Mouse (Mus musculus): ENCODE data around the gene Dedd. TPM values are rescaled to one million over a fixed set of nuclear protein-coding genes. Genes with fewer than 3 reads are reported as not detected.

Gene Dedd
- 46.2 and 48.4 TPM in 2 replicates for polyA plus RNA-seq (2016; fragmentation: Nextera tagmentation; extraction: Ambion mirVana)

GRCm38 (mm10) chr1:171328839-171329432, at the start of gene Dedd:
Dedd (plus strand) TSS chr1:171329145.
- no peaks in the 10 kb centered on the region for H3K9me3 ChIP-seq
- WGBS, result under 1% methylated on average over 48 of the region's 48 CpGs

DNA sequence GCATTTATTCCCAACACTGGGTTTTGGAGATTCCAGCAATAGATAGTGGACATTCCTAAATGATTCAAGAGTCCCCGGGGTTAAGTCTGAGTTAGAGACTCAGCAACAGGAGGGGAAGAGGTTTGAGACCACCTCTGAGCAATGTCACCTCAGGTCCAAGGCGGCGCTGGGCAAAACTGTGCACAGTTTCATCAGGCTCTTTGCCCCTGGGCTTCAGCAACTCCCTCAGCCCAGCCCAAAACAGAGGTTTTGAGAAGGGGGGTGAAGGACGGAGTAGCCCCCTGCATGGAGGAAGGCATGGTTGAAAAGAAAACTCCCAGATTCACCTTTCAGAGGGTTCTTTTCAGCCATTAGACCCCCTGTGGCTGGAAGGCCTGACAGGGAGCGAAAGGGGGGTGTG, 49.2 kb upstream of the Dedd start:
- WGBS, result 63% methylated on average over 5 of the region's 5 CpGs
- Histone ChIP-seq H3K36me3 (peaks cover 73% of the 10 kb centered on the region), H3K4me1 (replicated peaks) (peaks cover 24% of the 10 kb centered on the region), H3K9me3 (no peaks in the 10 kb centered on the region), H3K4me3 (peak overlapping the region; percentile 78), H3K27ac (no peak overlapping the region; the same call in 1 of the 2 replicates), H3K27me3 (ENCODE audit: insufficient read depth, poor library complexity, severe bottlenecking) (no peaks in the 10 kb centered on the region)
- no peak for DNase-seq (ENCODE audit: low spot score)

More at GRCm38 (mm10) chr1:171328839-171329432, at the start of gene Dedd:
- Histone ChIP-seq H3K4me1 (replicated peaks) (peaks cover 46% of the 10 kb centered on the region), H3K4me3 (peak within 1 kb of the TSS; percentile 92), H3K27me3 (ENCODE audit: insufficient read depth, poor library complexity, severe bottlenecking) (no peaks in the 10 kb centered on the region), H3K36me3 (peaks cover 16% of the 10 kb centered on the region), H3K27ac (peak within 1 kb of the TSS; percentile 100)
- peak; percentile 95 for DNase-seq (ENCODE audit: low spot score)

GRCm38 (mm10) chr1:171280250-171280915, 48.6 kb upstream of the Dedd start:
- peaks cover 28% of the 10 kb centered on the region for H3K4me1 ChIP-seq (replicated peaks)
- peak; percentile 5 for DNase-seq (ENCODE audit: low spot score)
- H3K9me3 ChIP-seq, result no peaks in the 10 kb centered on the region
- no peaks in the 10 kb centered on the region for H3K27me3 ChIP-seq (ENCODE audit: insufficient read depth, poor library complexity, severe bottlenecking)
- 2% methylated on average over 25 of the region's 25 CpGs for WGBS
- H3K4me3 ChIP-seq, result peak overlapping the region; percentile 78
- H3K27ac ChIP-seq, result peak overlapping the region; percentile 84
- peaks cover 73% of the 10 kb centered on the region for H3K36me3 ChIP-seq

GRCm38 (mm10) chr1:171280916-171281527, 47.9 kb upstream of the Dedd start, which contains the start of gene Ppox:
Ppox (minus strand) TSS chr1:171281186.
- Histone ChIP-seq H3K9me3 (no peaks in the 10 kb centered on the region), H3K27me3 (ENCODE audit: insufficient read depth, poor library complexity, severe bottlenecking) (no peaks in the 10 kb centered on the region), H3K4me1 (replicated peaks) (peaks cover 33% of the 10 kb centered on the region), H3K27ac (peak within 1 kb of the TSS; percentile 87), H3K4me3 (peak within 1 kb of the TSS; percentile 78), H3K36me3 (peaks cover 73% of the 10 kb centered on the region)
- WGBS, result under 1% methylated on average over 26 of the region's 26 CpGs
- DNase-seq (ENCODE audit: low spot score), result peak; percentile 92

DNA sequence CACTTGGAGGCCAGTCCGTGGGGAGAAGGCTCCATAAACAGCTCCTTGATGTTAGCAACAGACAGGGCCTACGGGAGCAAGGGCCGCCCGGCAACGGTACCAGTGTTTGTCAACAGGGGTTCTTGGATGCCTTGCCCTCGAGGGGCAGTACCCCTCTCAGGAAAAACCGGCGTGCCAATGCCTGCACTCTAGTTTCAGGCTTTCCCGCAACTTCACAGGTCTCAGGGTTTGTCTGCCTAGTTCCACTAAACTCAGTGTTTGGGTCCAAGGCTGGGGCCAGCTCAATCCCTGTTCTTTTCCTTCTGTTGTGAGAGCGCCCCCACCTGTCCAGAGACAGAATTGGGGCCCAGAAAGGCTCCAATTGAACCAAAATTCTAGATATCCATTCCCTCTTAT, 47.4 kb upstream of the Dedd start:
- WGBS, result 0% methylated on average over 10 of the region's 10 CpGs
- H3K4me3 ChIP-seq, result peak overlapping the region; percentile 78
- H3K27ac ChIP-seq, result peak overlapping the region; percentile 87
- no peaks in the 10 kb centered on the region for H3K27me3 ChIP-seq (ENCODE audit: insufficient read depth, poor library complexity, severe bottlenecking)
- peaks cover 73% of the 10 kb centered on the region for H3K36me3 ChIP-seq
- peaks cover 38% of the 10 kb centered on the region for H3K4me1 ChIP-seq (replicated peaks)
- peak; percentile 80 for DNase-seq (ENCODE audit: low spot score)
- no peaks in the 10 kb centered on the region for H3K9me3 ChIP-seq

GRCm38 (mm10) chr1:171282086-171282805, 46.7 kb upstream of the Dedd start:
- Histone ChIP-seq H3K4me3 (peak overlapping the region; percentile 78), H3K9me3 (no peaks in the 10 kb centered on the region), H3K36me3 (peaks cover 68% of the 10 kb centered on the region), H3K27me3 (ENCODE audit: insufficient read depth, poor library complexity, severe bottlenecking) (no peaks in the 10 kb centered on the region), H3K4me1 (replicated peaks) (peaks cover 46% of the 10 kb centered on the region), H3K27ac (peak overlapping the region; percentile 87)
- no peak for DNase-seq (ENCODE audit: low spot score)
- WGBS, result 81% methylated on average over 18 of the region's 18 CpGs

DNA sequence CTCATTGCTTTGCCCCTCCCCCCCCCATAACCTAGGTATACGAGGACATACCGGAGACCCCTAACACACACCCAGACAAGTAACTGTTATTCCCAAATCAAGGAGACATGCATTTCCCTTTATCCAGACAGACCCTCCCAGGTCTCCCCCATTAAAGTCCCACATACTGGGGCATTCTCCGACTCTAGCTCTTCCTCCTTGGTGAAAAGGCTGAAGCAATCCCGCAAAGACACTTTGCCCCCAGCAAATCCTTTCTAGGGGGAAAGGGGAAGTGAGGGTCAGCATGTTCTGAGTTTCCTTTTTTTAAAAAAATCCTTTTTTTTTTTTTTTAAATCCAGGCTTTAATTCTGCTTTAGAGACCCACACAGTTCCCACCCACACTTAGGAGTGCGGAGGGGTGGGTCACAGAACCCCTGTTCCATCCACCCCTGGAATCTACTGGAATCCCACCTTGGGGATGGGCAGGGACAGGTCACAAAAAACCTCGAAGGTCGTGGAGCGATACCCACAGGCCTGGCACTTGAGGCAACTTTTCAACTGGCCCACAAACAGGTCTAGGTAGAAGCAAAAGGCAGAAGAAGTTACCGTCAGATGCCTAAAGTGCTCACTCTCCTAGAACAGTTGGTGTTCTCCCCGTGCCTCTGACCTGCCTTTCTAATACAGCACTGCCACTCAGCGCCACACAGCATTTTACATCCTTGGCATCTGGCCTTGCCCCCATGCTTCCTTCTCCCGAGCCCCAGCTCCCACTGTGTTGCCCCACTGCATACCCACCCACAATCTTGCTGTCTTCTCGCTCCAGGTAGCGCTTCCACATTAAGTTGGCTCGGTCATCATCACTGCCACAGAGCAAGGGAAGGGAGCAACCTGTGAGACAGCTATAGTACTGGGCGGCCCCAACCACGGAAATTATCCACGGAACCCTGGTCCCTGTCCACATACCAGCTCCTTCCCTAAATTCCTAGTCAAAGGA, 45.5 kb upstream of the Dedd start:
- no peak overlapping the region for H3K27ac ChIP-seq
- no peaks in the 10 kb centered on the region for H3K9me3 ChIP-seq
- peaks cover 65% of the 10 kb centered on the region for H3K36me3 ChIP-seq
- no peak for DNase-seq (ENCODE audit: low spot score)
- peaks cover 56% of the 10 kb centered on the region for H3K4me1 ChIP-seq (replicated peaks)
- 93% methylated on average over 18 of the region's 18 CpGs for WGBS
- no peak overlapping the region for H3K4me3 ChIP-seq
- no peaks in the 10 kb centered on the region for H3K27me3 ChIP-seq (ENCODE audit: insufficient read depth, poor library complexity, severe bottlenecking)

GRCm38 (mm10) chr1:171284491-171284890, 44.5 kb upstream of the Dedd start:
- H3K36me3 ChIP-seq, result peaks cover 66% of the 10 kb centered on the region
- peak overlapping the region; percentile 1; the same call in 1 of the 2 replicates for H3K4me3 ChIP-seq
- H3K27me3 ChIP-seq (ENCODE audit: insufficient read depth, poor library complexity, severe bottlenecking), result no peaks in the 10 kb centered on the region
- peaks cover 60% of the 10 kb centered on the region for H3K4me1 ChIP-seq (replicated peaks)
- DNase-seq (ENCODE audit: low spot score), result no peak
- no peaks in the 10 kb centered on the region for H3K9me3 ChIP-seq
- WGBS, result 91% methylated on average over 15 of the region's 15 CpGs
- no peak overlapping the region for H3K27ac ChIP-seq

- WGBS, result 87% methylated on average over 20 of the region's 20 CpGs
- Histone ChIP-seq H3K27ac (no peak overlapping the region), H3K27me3 (ENCODE audit: insufficient read depth, poor library complexity, severe bottlenecking) (no peaks in the 10 kb centered on the region), H3K4me3 (peak overlapping the region; percentile 1; the same call in 1 of the 2 replicates), H3K36me3 (peaks cover 74% of the 10 kb centered on the region), H3K4me1 (replicated peaks) (peaks cover 52% of the 10 kb centered on the region), H3K9me3 (no peaks in the 10 kb centered on the region)
- no peak for DNase-seq (ENCODE audit: low spot score)
Measured at GRCm38 (mm10) chr1:171285096-171285892, 43.7 kb upstream of the Dedd start.

DNA sequence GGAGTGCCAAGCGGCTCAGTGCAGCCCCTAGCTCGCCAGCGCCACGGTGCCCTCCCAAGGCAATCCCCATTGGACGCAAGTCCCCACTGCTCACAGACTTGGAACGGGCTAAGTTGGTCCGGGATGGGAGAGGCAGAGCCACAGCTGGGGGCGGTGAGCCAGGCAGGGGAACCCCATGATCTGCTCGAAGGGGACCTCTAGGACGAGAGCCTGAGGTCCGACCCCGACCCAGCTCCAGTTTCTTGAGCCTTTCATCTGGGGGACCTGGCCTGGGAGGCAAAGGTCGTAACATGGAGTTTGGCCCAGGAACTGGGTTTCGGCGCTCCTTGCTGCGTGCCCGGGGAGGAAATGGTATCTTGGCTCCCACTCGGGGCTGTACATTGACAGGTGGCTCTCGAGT, 42.4 kb upstream of the Dedd start:
- Histone ChIP-seq H3K4me3 (peak overlapping the region; percentile 96; the same call in 1 of the 2 replicates), H3K9me3 (no peaks in the 10 kb centered on the region), H3K27me3 (ENCODE audit: insufficient read depth, poor library complexity, severe bottlenecking) (no peaks in the 10 kb centered on the region), H3K4me1 (replicated peaks) (peaks cover 46% of the 10 kb centered on the region), H3K27ac (peak overlapping the region; percentile 100), H3K36me3 (peaks cover 80% of the 10 kb centered on the region)
- no peak for DNase-seq (ENCODE audit: low spot score)
- 88% methylated on average over 19 of the region's 19 CpGs for WGBS

Measured in hindbrain, embryonic 10.5 days (tissue).